Mouse (Mus musculus): ENCODE data around the gene Exoc7. TPM values are rescaled to one million over a fixed set of nuclear protein-coding genes. Genes with fewer than 3 reads are reported as not detected.

The Exoc7 gene
- total RNA-seq, 1 experiment, result 26.4 TPM

DNA sequence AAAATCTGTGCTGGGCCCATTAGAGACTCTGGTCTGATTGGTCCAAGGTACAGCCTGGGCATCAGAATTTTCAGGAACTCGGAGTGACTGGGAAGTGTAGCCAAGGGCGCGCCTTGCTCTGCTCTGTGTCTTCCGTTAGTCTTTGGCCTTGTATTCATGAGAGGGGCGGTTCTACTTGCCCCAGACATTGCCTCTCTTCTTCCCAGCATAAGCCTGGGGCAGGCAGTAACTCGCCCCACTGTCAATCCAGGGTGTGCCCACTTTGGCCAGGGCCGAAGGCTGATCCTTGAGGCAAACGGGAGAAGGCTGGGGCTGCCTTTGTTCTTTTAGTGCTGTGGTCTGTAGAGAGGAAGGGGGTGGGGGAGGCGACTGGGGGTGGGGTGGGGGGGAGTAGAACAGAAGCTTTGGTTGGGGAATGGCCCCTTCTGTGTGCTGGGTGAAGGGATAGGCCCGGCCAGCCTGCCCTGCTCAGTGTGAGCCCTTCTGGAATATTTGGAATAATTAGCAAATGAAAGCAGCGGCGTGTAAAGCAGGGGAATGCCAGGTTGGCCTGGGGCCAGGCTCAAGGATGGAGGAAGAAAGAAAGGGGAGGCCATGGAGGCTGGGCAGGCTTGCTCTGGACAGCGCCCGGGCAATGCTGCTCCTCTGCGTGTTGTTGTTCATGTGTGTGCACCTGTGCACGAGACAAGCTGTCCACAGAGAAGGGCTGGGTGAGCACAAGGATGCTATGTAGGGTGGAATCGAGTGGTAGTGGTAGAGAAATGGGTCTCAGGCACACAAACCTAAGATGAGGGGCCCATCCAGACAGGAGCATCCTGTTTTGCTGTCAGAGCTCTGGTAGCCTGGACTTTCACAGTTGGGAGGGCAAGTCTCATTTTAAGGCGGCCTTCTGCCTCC, 22.5 kb upstream of the Exoc7 start:
- TF ChIP-seq ZC3H11A (IDR thresholded peaks at IDR 0.05; ENCODE audit: borderline replicate concordance, low read depth, low read length), result no peak
- no peak for TF ChIP-seq CHD2 (IDR thresholded peaks at IDR 0.05; ENCODE audit: low read depth, low read length)
- TF ChIP-seq HCFC1 (IDR thresholded peaks at IDR 0.05; ENCODE audit: borderline replicate concordance, insufficient read depth, low read length), result no peak
- TF ChIP-seq ZNF384 (IDR thresholded peaks at IDR 0.05; ENCODE audit: low read depth, low read length), result no peak
- TF ChIP-seq MAFK (IDR thresholded peaks at IDR 0.05; ENCODE audit: insufficient read depth, low read depth, low read length), result no peak
- no peak for DNase-seq (ENCODE audit: low read depth, low spot score)
- no peaks in the 10 kb centered on the region for H3K9me3 ChIP-seq (ENCODE audit: control insufficient read depth, insufficient read depth, low read depth, low read length)
- H3K36me3 ChIP-seq (ENCODE audit: control insufficient read depth, insufficient read depth, low read length, poor library complexity, severe bottlenecking), result no peaks in the 10 kb centered on the region
- H3K4me1 ChIP-seq (ENCODE audit: control insufficient read depth in 2 of 2, insufficient read depth in 2 of 2, low read length in 2 of 2, poor library complexity in 1 of 2), result peaks cover 15 to 75% of the 10 kb centered on the region in 2 experiments
- no peak overlapping the region; a peak in 1 of 4 replicates for H3K4me3 ChIP-seq (ENCODE audit: insufficient read depth in 1 of 2, low read depth in 1 of 2, low read length in 2 of 2, poor library complexity in 1 of 2, severe bottlenecking in 1 of 2)
- H3K9ac ChIP-seq (ENCODE audit: insufficient read depth, low read depth, low read length, poor library complexity, severe bottlenecking), result peak overlapping the region; percentile 34; the same call in 1 of the 2 replicates
- in situ Hi-C loops (cut with MboI; ENCODE audit: low sequenced_read_pairs in 2 of 2, unreplicated experiment in 2 of 2), result no loop called here
- peak overlapping the region; percentile 64 for H3K27ac ChIP-seq (ENCODE audit: insufficient read depth, low read depth, low read length, poor library complexity, severe bottlenecking)

DNA sequence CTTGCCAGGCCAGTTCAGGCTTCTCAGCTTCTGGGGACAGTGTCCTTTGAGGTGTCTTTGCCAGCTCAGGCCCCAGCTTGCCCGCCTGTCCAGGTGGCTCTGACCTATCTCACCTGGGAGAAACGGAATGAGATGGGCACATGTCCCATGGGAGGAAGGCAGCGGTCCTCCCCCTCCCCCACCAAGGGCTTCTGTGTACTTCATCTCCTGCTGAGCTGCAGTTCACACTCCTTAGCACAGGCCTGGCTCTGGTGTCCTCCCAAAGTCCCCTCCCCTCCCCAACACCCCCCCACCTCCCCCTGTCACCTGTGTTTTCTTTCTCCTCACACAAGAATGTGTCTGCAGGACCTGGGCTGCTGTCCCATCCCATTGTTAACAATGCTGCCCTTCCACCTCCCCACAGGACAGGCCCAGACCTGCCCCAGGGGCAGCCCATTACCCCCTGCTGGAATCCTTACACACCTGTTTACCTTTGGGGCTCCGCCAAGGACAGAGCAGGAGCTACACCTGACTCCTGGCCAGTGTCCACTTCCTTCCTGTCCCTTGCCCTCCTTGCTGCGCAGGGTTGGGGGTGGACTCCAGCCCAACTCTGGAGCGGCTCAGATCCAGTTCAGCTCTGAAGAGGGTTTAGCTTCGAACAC, 20.1 kb upstream of the Exoc7 start:
- no peak for DNase-seq (ENCODE audit: low read depth, low spot score)
- Histone ChIP-seq H3K4me3 (ENCODE audit: insufficient read depth in 1 of 2, low read depth in 1 of 2, low read length in 2 of 2, poor library complexity in 1 of 2, severe bottlenecking in 1 of 2) (no peak overlapping the region), H3K4me1 (ENCODE audit: control insufficient read depth in 2 of 2, insufficient read depth in 2 of 2, low read length in 2 of 2, poor library complexity in 1 of 2) (peaks cover 13 to 61% of the 10 kb centered on the region in 2 experiments), H3K9me3 (ENCODE audit: control insufficient read depth, insufficient read depth, low read depth, low read length) (no peaks in the 10 kb centered on the region), H3K27ac (ENCODE audit: insufficient read depth, low read depth, low read length, poor library complexity, severe bottlenecking) (peak overlapping the region; percentile 14; the same call in 1 of the 2 replicates), H3K9ac (ENCODE audit: insufficient read depth, low read depth, low read length, poor library complexity, severe bottlenecking) (peak overlapping the region; percentile 5; the same call in 1 of the 2 replicates), H3K36me3 (ENCODE audit: control insufficient read depth, insufficient read depth, low read length, poor library complexity, severe bottlenecking) (no peaks in the 10 kb centered on the region)
- in situ Hi-C loops (cut with MboI; ENCODE audit: low sequenced_read_pairs in 2 of 2, unreplicated experiment in 2 of 2), result no loop called here
- TF ChIP-seq HCFC1 (IDR thresholded peaks at IDR 0.05; ENCODE audit: borderline replicate concordance, insufficient read depth, low read length) (no peak), CHD2 (IDR thresholded peaks at IDR 0.05; ENCODE audit: low read depth, low read length) (no peak), ZC3H11A (IDR thresholded peaks at IDR 0.05; ENCODE audit: borderline replicate concordance, low read depth, low read length) (no peak), MAFK (IDR thresholded peaks at IDR 0.05; ENCODE audit: insufficient read depth, low read depth, low read length) (no peak), ZNF384 (IDR thresholded peaks at IDR 0.05; ENCODE audit: low read depth, low read length) (no peak)

DNA sequence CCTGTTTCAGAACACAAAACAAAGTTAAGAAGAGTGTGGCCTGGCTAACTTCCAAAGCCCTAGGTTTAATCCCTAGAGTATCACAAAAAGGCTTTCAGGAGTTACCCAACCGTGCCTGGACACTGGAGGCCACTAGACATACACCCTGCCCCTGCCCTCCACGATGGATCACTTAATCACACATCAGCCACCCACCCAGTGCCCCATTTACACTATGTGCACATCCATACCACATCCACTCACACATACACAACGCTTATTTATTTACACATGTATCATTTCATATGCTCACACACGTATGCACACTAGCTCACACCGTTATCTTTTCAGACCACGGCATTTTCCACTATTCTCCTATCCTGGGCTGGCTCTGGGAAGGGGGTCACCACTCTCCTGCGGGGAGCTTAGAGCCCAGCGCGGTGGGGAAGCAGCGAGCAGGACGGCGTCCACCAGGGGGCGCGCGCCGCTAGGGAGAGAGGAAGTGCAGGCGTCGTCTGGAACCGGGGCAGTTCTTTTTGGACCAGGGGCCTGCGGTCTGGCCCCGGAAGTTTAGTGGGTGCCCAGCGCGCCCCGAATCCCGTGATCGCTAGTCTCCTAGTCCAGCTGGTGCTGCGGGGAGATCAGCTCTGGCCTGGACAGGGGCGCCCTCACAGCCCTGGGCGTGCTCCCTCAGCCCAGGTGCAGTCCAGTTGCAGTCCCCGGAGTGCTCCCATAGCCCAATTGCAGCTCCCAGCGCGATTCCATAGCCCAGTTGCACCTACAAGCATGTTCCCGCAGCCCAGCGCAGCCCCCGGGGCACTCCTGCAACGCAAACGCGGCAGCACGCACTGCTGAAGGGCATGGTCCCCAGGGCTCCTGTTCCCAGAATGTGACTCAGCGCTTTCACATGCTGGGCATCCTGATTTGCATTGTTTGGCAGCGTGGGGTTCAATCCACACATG, 12.0 kb upstream of the Exoc7 start:
- Histone ChIP-seq H3K27ac (ENCODE audit: insufficient read depth, low read depth, low read length, poor library complexity, severe bottlenecking) (no peak overlapping the region), H3K36me3 (ENCODE audit: control insufficient read depth, insufficient read depth, low read length, poor library complexity, severe bottlenecking) (no peaks in the 10 kb centered on the region), H3K9ac (ENCODE audit: insufficient read depth, low read depth, low read length, poor library complexity, severe bottlenecking) (peak overlapping the region; percentile 52), H3K4me1 (ENCODE audit: control insufficient read depth in 2 of 2, insufficient read depth in 2 of 2, low read length in 2 of 2, poor library complexity in 1 of 2) (peaks cover 3 to 5% of the 10 kb centered on the region in 2 experiments; a peak in 2 of 4 replicates), H3K9me3 (ENCODE audit: control insufficient read depth, insufficient read depth, low read depth, low read length) (no peaks in the 10 kb centered on the region), H3K4me3 (ENCODE audit: insufficient read depth in 1 of 2, low read depth in 1 of 2, low read length in 2 of 2, poor library complexity in 1 of 2, severe bottlenecking in 1 of 2) (peak overlapping the region; percentile 27 to 60; a peak in 3 of 4 replicates)
- DNase-seq (ENCODE audit: low read depth, low spot score), result peak; percentile 63
- TF ChIP-seq CHD2 (IDR thresholded peaks at IDR 0.05; ENCODE audit: low read depth, low read length), result no peak
- TF ChIP-seq ZNF384 (IDR thresholded peaks at IDR 0.05; ENCODE audit: low read depth, low read length), result no peak
- 0 out of 2 replicates have a peak, but pooled peaks have one; percentile 51 for TF ChIP-seq MAFK (IDR thresholded peaks at IDR 0.05; ENCODE audit: insufficient read depth, low read depth, low read length)
- TF ChIP-seq HCFC1 (IDR thresholded peaks at IDR 0.05; ENCODE audit: borderline replicate concordance, insufficient read depth, low read length), result no peak
- TF ChIP-seq ZC3H11A (IDR thresholded peaks at IDR 0.05; ENCODE audit: borderline replicate concordance, low read depth, low read length), result peak; percentile 90
- in situ Hi-C loops (cut with MboI; ENCODE audit: low sequenced_read_pairs in 2 of 2, unreplicated experiment in 2 of 2), result loop anchor here (5.0 to 10.0 kb wide), 2 partner anchors 126 to 128 kb away; no protein-coding TSS in a partner anchor

- no peak for TF ChIP-seq CHD2 (IDR thresholded peaks at IDR 0.05; ENCODE audit: low read depth, low read length)
- TF ChIP-seq HCFC1 (IDR thresholded peaks at IDR 0.05; ENCODE audit: borderline replicate concordance, insufficient read depth, low read length), result no peak
- no peak for TF ChIP-seq ZNF384 (IDR thresholded peaks at IDR 0.05; ENCODE audit: low read depth, low read length)
- TF ChIP-seq MAFK (IDR thresholded peaks at IDR 0.05; ENCODE audit: insufficient read depth, low read depth, low read length), result no peak
- no peak for TF ChIP-seq ZC3H11A (IDR thresholded peaks at IDR 0.05; ENCODE audit: borderline replicate concordance, low read depth, low read length)
- H3K27ac ChIP-seq (ENCODE audit: insufficient read depth, low read depth, low read length, poor library complexity, severe bottlenecking), result no peak overlapping the region
- DNase-seq (ENCODE audit: low read depth, low spot score), result no peak
- peaks cover 0 to 2% of the 10 kb centered on the region in 2 experiments; a peak in 1 of 4 replicates for H3K4me1 ChIP-seq (ENCODE audit: control insufficient read depth in 2 of 2, insufficient read depth in 2 of 2, low read length in 2 of 2, poor library complexity in 1 of 2)
- no peaks in the 10 kb centered on the region for H3K9me3 ChIP-seq (ENCODE audit: control insufficient read depth, insufficient read depth, low read depth, low read length)
- H3K36me3 ChIP-seq (ENCODE audit: control insufficient read depth, insufficient read depth, low read length, poor library complexity, severe bottlenecking), result no peaks in the 10 kb centered on the region
- in situ Hi-C loops (cut with MboI; ENCODE audit: low sequenced_read_pairs in 2 of 2, unreplicated experiment in 2 of 2), result loop anchor here in 1 of 2 experiments (10.0 kb wide), 1 partner anchor 132 kb away; no protein-coding TSS in a partner anchor
- no peak overlapping the region for H3K4me3 ChIP-seq (ENCODE audit: insufficient read depth in 1 of 2, low read depth in 1 of 2, low read length in 2 of 2, poor library complexity in 1 of 2, severe bottlenecking in 1 of 2)
- H3K9ac ChIP-seq (ENCODE audit: insufficient read depth, low read depth, low read length, poor library complexity, severe bottlenecking), result no peak overlapping the region
Observed at GRCm38 (mm10) chr11:116312359-116312758, 5.3 kb upstream of the Exoc7 start.
